Mouse (Mus musculus) CD4-positive helper T cell, adult 2 months (primary cell): ENCODE results near the gene Mcrs1.
"Not testable (repeated sequence)": the region's sequence is repeated elsewhere in the genome, so short reads cannot be mapped to it uniquely, and the experiment has no call there.

ENCODE experiments used
- DNase-seq: peaks from one replicate; pipeline ENCODE4 v3.0.0-alpha.2; 2012; ENCODE audit warnings: low read depth, missing footprints, low spot score

Gene Mcrs1

GRCm38 (mm10) chr15:99251626-99252380 lies at the start of gene Mcrs1:
Gene Mcrs1, minus strand, starts transcription at chr15:99251961.
- DNase-seq = peak; percentile 99

- peak; percentile 20 for DNase-seq
Observed at GRCm38 (mm10) chr15:99296213-99296612, 44.5 kb upstream of the Mcrs1 start.

- no peak for DNase-seq
Observed at GRCm38 (mm10) chr15:99295484-99295981, 43.8 kb upstream of the Mcrs1 start, which contains the start of gene Fam186b. Gene Fam186b, minus strand, starts transcription at chr15:99295888.

- DNase-seq = peak; percentile 89
Observed at GRCm38 (mm10) chr15:99294813-99295374, 43.1 kb upstream of the Mcrs1 start, which contains the start of gene Prpf40b. Gene Prpf40b, plus strand, starts transcription at chr15:99295087.

GRCm38 (mm10) chr15:99294287-99294686 lies 42.5 kb upstream of the Mcrs1 start:
- peak; percentile 46 for DNase-seq

GRCm38 (mm10) chr15:99290586-99290985 lies 38.8 kb upstream of the Mcrs1 start:
- no peak for DNase-seq

GRCm38 (mm10) chr15:99285189-99285535 lies 33.4 kb upstream of the Mcrs1 start:
- no peak for DNase-seq

GRCm38 (mm10) chr15:99284527-99285188 lies 32.9 kb upstream of the Mcrs1 start:
- peak; percentile 53 for DNase-seq

GRCm38 (mm10) chr15:99283456-99283855 lies 31.7 kb upstream of the Mcrs1 start:
- DNase-seq = peak; percentile 34

- DNase-seq = no peak
Observed at GRCm38 (mm10) chr15:99278271-99278670, 26.5 kb upstream of the Mcrs1 start.

- DNase-seq = peak; percentile 52
Observed at GRCm38 (mm10) chr15:99276095-99276494, 24.3 kb upstream of the Mcrs1 start.

- peak; percentile 79 for DNase-seq
Observed at GRCm38 (mm10) chr15:99265679-99266078, 13.9 kb upstream of the Mcrs1 start.

- DNase-seq = no peak
Observed at GRCm38 (mm10) chr15:99264363-99264762, 12.6 kb upstream of the Mcrs1 start.

- DNase-seq = no peak
Observed at GRCm38 (mm10) chr15:99262702-99263101, 10.9 kb upstream of the Mcrs1 start.

GRCm38 (mm10) chr15:99259730-99260252 lies 8.0 kb upstream of the Mcrs1 start:
- DNase-seq = peak; percentile 64

GRCm38 (mm10) chr15:99259167-99259729 lies 7.5 kb upstream of the Mcrs1 start:
- no peak for DNase-seq

GRCm38 (mm10) chr15:99255241-99255749 lies 3.5 kb upstream of the Mcrs1 start:
- no peak for DNase-seq

GRCm38 (mm10) chr15:99254477-99255005 lies 2.8 kb upstream of the Mcrs1 start:
- DNase-seq = no peak

GRCm38 (mm10) chr15:99253772-99254171 lies 2.0 kb upstream of the Mcrs1 start:
- DNase-seq = no peak

GRCm38 (mm10) chr15:99253175-99253479 lies 1.4 kb upstream of the Mcrs1 start:
- DNase-seq = not testable (repeated sequence)

GRCm38 (mm10) chr15:99252381-99253174 lies 817 bp upstream of the Mcrs1 start:
- DNase-seq = peak; percentile 32
